Mouse (Mus musculus): ENCODE measurements around the gene Echs1.

Gene Echs1

DNA sequence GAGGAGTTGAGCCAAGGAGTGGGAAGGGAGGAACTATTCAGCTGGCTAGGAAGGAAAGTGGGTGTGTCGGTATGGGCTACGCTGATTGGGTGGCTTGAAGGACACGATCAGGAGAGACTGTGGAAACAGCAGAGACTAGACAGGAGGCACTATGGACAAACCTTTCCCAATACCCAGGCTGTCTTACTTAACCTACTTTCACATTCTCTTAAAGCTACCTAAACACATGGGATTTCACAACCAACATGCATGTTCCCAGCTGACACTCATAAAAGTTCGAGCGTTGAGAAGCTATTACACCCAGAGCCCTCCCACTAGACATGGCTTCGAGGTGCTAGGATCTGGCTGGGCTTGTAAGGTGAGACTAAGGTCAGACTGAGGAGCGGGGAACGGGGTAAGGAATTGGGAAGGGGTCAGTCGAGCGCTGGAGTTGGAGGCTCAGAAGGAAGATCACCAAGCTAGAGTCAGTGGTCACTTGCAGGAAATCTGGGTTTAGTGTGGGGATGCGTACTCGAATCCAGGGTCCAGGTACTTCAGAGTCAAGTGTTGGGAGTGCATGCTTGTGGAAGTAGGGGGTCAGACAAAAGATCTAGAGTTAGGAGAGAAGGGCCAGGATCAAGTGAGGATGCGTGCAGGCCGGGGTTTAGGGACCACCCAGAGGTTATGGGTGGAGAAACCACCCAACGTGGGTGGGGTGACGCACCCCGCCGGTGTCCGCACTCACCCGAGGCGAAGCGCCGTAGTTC lies 520 bp downstream of the Echs1 start, which contains the start of gene Paox:
Gene Paox, plus strand, starts transcription at position 217 of the 746 bp plus-strand sequence.
- DNase-seq (ENCODE audit: low spot score), result no peak

DNA sequence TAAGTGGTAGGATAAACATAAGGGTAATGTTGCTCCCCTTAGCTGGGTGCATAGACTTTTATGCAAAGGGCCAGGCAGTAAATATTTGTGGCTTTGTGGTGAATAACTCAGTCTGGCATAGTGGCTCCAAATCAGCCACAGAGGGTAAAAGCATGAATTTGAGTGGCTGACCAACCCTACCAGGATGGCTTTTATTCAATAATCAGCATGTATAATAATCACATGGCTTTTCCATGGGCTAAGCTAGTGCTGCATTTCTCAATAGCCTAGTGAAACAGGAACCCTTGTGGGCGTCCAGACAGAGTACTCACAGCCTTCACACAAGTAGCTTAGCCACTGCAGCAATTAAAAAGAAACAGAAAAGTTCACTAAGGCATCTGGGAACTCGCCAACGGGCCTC lies 4.3 kb downstream of the Echs1 start:
- no peak for DNase-seq (ENCODE audit: low spot score)

DNA sequence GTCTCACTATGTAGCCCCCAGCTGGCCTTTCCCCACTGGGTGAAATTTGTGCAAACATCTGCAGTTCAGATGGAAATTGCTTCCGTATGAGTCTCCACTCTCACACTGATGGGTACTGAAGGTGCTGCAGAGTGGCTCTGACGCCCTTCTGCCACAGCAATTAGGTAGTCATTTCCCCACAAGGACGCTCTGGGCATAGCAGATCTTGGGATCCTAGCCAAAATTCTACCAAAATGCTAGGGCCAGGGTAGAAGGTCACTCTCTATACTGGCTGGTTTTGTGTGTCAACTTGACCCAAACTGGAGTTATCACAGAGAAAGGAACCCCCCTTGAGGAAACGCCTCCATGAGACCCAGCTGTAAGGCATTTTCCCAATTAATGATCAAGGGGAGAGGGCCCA lies 12.3 kb downstream of the Echs1 start:
- DNase-seq (ENCODE audit: low spot score), result no peak

DNA sequence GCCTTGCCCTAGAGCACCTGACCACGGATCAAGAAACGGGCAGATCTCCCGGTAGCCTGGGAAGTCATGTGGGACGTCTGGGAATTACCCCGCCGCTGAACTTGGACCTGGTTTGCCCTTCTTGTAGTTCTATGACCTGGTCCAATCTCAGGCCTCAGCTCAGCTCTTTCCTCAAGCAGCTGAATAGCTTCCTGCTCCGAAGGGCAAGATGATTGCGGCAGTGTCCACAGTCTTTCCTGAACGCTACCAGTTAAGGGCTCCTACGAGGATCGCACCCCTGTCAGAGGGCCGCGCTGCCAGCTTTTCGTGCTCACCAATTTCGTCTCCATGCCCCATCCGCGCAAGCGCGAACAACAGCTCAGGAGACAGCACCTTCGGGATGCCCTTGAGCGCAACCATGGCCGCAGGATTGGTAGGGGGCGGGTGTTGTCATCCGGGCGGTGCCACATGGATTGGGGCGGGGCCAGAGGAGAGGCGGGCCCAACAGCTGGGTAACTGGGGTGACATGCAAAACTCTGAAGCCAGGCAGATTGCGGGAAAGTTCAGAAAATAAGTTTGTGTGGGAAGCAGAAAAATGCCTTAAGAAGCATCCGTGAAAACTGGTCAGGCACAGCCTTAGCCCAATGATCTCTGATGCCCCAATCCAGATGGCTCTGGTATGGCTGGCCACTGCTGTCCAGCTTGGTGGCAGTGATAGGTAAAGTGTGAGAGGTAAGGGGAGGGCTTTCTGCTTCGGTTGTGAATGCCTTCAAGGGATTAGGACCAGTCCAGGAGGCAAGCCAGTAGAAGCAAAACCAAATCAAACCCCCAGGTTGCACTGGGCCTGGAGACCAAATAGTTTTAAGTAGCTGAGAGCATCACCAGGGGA lies 14.0 kb downstream of the Echs1 start, which contains the start of gene Fuom:
Gene Fuom, minus strand, starts transcription at position 449 of the 868 bp plus-strand sequence.
- peak; percentile 64 for DNase-seq (ENCODE audit: low spot score)

DNA sequence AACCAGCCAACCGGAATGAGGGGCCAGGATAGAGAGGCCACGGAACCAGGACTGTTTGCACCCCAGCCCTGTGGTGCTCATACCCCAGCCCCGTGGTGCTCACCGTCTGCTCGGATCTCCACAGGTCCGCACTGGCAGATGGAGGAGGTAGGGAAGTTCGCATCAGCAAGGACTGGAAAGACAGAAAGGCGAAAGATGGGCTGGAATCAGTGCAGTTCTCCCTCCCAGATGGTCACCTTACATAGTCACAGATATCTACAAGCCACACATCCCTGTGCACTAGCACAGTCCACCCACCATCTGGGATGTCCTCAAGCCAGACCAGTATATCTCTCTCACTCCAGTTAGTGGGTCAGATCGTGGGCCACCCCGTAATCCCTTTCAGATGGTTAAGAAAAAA lies 14.8 kb downstream of the Echs1 start:
- no peak for DNase-seq (ENCODE audit: low spot score)

DNA sequence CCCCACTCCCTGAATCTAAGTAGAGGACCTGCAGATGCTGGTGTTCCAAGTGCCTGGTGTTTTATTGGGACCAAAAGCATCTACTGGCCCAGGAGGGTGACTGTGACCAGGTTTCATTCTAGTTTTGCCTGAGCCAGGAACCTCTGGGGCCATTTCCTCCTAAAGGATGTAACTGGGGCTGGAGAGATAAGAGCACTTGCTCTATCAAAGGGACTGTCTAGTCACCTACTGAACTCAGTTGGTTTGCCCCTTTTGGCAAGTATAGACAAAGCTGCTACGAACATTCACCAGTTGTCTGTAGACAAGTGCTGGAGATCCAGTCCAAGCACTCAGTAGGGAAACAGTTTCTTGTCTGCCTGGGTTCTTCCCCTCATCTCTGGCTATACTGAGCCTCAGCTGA lies 17.8 kb downstream of the Echs1 start:
- no peak for DNase-seq (ENCODE audit: low spot score)

DNA sequence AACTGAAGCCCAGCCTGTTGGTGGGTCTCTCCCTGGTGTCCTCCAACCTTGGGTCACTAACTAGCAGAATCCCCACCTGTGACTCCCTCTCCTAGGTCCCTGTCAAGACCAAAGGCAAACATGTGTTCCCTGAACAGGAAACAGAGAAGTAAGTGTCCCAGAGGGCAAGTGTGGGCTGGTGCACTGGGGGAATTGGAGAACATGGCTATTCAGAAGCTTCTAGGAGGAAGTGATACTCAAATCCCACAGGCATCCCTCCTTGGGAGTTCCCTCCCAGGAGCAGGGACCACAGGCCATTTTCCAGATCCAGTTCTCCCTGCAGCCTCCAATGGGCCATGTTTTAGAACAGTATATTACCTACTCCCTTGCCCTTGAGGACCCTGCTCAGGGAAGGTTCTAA lies 20.2 kb downstream of the Echs1 start:
- no peak for DNase-seq (ENCODE audit: low spot score)

DNA sequence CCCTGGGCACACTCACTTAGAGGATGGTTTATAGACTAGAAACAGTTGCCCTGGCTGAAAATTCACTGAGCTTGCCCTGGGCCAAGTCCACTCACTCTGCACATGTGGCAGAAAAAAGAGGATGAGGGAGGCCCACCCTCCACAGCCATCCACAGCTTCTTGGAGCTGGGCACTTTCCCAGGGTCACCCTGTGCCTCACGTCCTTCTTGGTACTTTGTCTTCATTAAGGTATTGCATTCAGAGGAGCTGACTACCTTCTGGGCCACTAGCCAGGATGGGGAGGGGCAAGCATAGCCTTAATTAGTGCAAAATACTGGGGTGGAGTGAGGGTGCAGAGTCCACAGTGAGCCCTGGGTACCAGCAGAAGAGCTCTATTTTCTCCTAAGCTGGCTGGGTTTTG lies 20.7 kb downstream of the Echs1 start:
- DNase-seq (ENCODE audit: low spot score), result no peak

DNA sequence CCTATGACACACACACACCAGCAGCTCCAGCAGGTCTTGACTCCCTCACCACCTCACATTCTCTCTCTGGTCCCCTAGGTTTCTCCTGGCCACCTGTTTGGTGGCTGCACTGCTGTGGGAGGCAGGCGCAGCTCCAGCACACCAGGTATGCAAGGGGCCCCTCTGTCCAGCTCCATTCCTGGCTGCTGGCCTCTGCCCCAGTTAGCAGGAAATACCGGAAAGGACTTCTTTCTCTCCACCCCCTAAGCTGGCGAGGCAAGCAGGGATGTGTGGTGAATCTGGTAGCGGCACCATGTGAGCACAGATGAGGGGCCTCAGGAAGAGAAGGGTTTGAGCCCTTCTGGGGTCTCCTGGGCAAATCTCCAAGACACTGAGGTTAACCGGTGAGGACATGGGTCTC lies 21.3 kb downstream of the Echs1 start:
- DNase-seq (ENCODE audit: low spot score), result no peak

DNA sequence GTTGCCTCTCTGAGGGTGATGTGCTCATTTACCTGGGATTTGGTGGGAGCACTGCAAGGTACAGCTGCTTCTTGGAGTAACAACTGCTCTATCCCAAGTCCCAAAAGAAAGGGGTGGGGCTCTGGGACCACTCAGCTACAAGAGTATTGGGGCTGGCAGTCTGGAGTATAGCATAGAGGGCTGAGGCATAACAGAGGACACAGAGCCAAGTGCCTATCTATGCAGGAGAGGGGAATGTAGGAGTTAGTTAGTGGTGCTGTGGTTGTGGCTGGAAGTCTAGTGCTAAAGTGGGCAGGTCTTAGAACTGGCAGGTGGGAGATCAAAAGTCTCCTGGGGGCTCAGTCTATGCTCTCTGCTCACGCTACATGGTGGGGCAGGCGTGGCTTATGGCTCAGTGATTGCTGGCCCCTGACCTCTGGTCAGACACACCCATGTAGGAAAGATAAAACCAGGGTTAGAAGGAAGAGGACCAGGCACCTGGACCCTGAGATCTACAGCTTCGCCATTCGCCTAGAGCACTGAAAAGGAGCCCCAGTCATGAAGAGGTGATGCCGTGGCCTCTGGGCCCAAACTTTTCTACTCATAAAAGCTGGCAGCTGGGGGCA lies 23.2 kb downstream of the Echs1 start, which contains the start of gene Prap1:
Gene Prap1, plus strand, starts transcription at position 472 of the 605 bp plus-strand sequence.
- DNase-seq (ENCODE audit: low spot score), result no peak

DNA sequence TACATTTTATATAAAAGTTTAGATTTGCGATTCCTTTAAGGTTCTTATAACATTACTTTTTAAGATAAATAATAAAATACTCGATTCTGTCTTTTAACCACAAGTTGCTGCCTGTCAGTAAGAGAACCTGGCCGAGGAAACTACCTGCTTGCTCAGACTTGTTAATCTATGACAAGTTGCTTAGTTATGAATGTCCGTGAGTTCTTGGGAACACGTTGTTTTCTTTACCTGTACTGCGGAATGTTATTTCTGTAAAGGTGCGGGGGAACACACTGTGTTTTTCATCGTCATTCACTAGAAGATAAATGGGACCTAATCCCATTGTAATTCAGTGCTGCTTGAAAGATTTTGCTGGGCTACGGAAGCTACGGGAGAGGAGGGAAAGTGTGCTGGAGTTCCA lies 25.7 kb downstream of the Echs1 start:
- no peak for DNase-seq (ENCODE audit: low spot score)

DNA sequence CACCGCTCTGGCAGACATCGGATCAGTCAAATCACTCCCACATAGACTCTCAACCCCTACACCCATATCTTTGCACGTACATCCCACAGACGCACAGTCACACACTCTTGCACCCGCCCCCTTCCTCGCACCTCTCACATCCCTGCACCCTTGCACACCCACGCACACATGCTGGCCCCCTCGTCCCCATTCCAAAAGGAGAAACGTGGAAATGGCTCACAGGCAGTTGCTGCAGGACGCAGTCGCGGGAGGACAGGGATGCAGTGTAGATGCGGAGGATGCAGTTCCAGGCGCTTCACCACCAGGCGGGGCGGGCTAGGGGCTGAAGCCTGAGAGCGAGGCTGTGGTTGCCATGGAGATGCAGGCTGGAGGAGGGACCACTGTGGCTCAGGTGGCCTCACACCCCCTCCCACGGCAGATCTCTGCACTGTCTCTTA lies 34.0 kb downstream of the Echs1 start, which contains the start of gene Caly:
Gene Caly, minus strand, starts transcription at position 307 of the 437 bp plus-strand sequence.
- DNase-seq (ENCODE audit: low spot score), result no peak

DNA sequence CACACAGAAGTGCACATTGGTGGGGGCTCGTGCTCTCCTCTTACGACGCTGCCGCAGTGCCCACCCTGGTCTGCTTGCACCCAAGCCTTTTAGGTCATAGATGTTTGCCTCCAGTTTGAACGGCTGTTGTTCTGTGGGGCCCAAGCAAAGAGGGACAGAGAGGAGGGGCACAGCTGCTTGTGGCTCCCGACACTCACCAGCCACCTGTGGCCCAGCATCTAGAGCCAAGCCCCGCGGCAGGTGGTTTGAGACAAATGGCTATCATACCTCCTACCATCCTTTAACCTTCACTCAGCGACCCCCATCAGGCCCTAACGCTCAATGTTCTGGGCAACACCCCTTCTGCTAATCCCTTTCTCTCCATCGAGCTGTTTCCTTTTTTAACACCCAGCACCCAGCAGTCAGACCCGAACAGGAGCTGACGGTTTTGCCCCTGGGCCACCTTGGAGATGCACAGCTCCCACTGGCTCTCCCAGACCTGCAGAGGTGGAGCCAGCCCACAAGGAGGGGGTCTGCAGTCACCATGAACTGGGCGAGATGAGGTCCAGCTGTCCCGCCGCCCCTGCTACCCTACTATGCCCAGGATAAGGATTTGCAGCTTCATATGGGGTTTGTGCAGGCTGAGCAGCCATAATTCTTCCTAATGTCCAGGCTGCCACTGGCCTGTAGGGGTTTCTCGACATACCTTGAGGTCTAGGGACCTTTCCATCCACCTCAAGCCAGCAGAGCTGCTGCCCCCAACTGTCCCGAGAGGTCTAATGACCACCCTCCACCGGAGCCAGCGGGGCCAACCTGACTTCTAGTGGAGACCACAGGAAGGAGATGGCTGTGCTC lies 34.7 kb downstream of the Echs1 start:
- no peak for DNase-seq (ENCODE audit: low spot score)

DNA sequence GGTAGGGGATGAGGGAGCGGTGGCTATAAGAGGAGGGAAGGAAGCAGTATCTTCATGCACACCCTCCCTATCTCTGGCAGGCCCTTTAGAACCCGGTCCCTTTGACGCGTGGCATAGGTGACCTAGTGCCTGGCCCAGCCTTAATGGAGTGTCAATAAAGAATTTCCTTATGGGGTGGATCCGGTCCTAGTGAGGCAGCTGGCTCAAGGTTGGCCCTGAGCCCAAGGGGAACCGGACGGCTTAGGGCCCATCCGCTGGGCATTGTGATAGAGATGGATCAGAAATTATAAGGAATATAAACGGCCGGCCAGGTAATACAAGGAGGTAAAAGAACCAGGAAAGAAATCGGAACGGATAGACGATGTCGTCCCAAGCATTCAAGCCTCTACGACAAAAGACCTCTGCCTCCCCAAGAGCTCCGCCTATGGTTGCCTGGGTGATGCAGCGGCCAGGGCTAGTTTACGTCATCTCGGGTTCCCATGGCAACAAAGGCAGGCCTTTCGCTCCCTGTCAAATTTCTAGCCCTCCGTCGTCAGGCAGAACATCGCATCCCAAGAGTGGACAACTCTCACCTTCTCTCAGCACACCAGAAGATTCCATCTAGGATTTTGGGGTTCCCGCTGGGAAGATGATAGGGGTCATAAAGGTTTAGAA lies 35.6 kb downstream of the Echs1 start:
- DNase-seq (ENCODE audit: low spot score), result no peak

DNA sequence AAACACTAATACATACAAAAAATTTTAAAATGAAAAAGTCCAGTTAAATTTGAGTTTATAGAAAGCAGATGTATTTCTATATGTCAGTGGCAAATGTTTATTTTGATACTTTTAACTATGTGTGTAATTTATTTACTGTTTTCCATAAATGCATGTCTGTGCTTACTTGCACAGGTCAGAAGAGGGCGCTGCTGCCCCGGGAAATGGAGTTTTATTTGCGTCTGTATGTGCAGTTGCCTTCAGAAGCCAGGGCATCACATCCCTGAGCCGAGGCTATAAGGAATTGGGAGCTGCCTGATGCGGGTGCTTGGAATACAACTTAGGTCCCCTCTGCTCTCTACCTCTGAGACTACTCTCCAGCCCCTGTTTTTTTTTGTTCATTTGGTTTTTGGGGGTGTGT lies 37.6 kb downstream of the Echs1 start:
- no peak for DNase-seq (ENCODE audit: low spot score)

DNA sequence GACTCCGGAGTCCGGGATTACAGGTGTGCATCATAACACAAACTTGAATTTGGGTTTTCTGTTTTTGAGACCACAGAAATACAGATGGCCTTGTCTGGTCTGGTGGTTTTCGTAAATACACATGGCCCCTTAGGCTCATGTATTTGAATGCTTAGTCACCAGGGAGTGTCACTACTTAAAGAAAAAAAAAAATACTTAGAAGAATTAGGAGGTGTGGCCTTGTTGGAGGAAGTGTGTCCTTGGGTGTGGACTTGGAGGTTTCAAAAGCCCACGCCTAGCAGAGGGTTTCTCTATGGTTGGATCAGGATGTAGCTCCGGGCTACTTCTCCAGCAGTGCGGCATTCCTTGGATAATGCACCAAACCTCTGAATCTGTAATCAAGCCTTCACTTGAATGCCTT lies 38.6 kb downstream of the Echs1 start:
- DNase-seq (ENCODE audit: low spot score), result no peak

DNA sequence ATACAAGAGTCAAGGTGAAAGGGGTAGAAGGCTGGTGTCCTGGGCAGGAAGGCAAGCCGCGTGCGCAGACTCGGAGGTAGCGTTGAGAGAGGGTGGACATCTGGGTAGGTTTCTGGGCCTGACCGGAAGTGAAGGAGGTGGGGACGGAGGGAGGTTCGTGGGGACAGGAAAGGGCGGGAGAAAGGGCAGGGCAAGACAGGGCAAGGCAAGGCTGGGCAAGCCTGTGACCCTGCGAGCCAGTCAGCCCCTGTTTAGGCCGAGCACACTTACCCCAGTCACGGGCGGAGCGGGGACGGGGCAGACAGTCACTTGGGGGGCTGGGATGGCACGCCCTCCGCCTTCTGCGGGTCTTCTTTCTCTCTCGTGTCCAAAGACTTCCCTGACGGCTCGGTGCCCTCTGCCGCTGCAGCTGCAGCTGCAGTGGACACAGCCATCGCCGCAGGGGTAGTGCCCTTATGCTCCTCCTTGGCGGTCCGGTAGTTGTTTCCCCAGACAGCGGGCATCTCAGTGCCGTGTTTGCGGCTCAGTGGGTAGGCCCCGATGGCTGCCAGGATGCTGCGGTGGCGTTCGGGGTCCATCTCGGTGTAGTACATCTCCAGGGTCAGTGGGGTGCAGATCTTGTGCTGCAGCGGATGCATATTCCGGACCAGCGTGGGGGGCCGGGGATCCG lies 46.1 kb downstream of the Echs1 start:
- DNase-seq (ENCODE audit: low spot score), result no peak

DNA sequence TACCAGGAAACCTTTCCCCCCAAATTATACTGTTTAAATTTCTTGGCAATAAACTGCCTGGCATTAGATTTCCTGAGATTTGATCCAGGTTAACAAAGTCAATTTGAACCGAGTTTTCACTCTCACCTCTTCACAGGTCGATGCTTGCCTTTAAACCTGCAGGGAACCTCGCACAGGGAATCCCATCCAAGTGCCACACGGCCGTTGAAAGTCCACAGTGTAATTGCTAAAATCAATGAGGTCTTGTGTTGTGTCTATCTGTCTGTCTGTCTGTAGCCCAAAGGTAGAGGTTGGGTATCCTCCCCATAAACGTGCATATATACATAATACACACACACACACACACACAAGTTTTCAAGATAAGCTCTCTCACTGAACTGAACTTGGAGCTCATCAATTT lies 48.9 kb downstream of the Echs1 start:
- DNase-seq (ENCODE audit: low spot score), result no peak

DNA sequence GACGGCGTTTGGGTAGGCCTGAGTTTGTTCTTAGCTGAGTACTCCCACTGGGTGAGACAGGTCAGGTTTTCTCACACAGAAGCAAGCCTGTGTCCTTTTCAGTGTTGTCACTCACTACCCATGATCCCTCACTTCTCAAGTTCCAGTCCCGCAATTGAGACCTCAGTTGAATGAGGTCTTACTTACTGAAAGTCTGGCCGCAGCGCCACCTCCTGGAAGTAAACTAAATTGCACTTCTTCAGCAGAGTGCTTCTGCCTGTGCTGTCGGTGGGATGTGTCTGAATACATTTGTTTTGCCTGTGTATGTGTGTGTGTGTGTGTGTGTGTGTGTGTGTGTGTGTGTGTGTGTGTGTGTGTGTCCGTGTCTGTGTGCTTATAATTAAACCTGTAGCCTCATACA lies 53.2 kb downstream of the Echs1 start:
- DNase-seq (ENCODE audit: low spot score), result no peak

DNA sequence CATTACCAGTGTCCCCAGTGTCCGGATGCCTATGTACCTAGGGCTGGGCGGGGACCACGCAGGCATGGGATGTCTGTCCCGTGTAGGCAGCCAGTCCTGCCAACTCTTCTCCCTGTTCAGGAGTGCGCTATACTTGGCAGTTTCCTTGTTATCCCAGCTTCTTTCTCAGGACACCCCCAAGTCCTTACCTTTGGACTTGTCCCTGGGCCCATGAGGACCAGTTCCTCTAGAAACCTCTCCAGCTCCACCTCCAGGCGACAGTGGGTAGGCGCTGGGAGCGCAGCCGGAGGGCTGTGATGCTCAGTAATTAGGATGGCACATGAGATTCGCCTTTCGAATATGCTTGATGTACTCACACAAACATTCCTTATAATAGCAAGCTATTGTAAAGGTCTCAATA lies 54.0 kb downstream of the Echs1 start:
- no peak for DNase-seq (ENCODE audit: low spot score)

DNA sequence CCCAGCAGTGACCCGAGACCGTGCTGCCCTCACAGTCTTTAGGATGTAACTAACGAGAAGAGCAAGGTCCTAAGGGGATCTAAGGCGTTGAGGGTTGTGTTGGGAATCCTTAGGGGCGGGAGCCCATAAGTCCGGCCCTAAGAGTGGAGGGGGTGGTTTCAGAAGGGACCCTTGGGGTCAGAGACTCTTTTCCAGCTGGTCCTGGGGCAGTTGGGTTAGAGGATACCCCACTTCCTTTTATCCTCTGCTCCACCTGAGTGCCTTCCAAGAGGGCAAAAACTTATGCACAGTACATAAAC lies 54.5 kb downstream of the Echs1 start:
- DNase-seq (ENCODE audit: low spot score), result no peak
